Mouse (Mus musculus): ENCODE results near the gene Slc38a8. TPM values are rescaled to one million over a fixed set of nuclear protein-coding genes. Genes with fewer than 3 reads are reported as not detected.

The Slc38a8 gene
- polyA plus RNA-seq, 1 experiment from 2014 or later = 1.9 TPM

- 2% methylated on average over 49 of the region's 52 CpGs for WGBS
- Histone ChIP-seq H3K9me3 (no peaks in the 10 kb centered on the region), H3K27me3 (replicated peaks; ENCODE audit: low read depth, poor library complexity, severe bottlenecking) (peaks cover 71% of the 10 kb centered on the region), H3K36me3 (replicated peaks) (no peaks in the 10 kb centered on the region; the same call in 1 of the 2 replicates), H3K4me3 (peak within 1 kb of the TSS; percentile 78), H3K4me1 (peaks cover 29% of the 10 kb centered on the region), H3K27ac (replicated peaks) (peak within 1 kb of the TSS; percentile 92)
- peak; percentile 94 for DNase-seq (ENCODE audit: low spot score)
Observed at GRCm38 (mm10) chr8:119446211-119446989, 55.1 kb downstream of the Slc38a8 start, which contains the start of gene Necab2. TSS of gene Necab2 (plus strand) at chr8:119446719.

DNA sequence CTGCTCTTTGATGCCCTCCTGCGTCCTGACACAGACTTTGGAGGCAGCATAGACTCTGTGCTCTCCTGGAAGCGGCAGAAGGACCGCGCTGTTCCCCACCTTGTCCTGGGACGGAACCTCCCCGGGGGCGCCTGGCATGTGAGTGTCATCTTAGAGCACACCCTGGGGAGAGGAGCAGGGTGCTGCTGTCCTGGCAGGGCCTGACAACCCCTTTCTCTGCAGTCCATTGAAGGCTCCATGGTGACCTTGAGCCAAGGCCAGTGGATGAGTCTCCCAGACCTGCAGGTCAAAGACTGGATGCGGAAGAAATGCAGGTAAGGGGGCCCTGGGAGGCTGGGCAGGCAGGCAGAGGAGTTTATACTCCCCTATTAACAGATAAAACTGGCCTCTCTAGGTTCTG lies 58.5 kb downstream of the Slc38a8 start:
- peaks cover 54% of the 10 kb centered on the region for H3K4me1 ChIP-seq
- DNase-seq (ENCODE audit: low spot score) = no peak
- WGBS = 93% methylated on average over 8 of the region's 8 CpGs
- H3K9me3 ChIP-seq = no peaks in the 10 kb centered on the region
- H3K4me3 ChIP-seq = no peak overlapping the region
- H3K27ac ChIP-seq (replicated peaks) = no peak overlapping the region
- peaks cover 53% of the 10 kb centered on the region for H3K27me3 ChIP-seq (replicated peaks; ENCODE audit: low read depth, poor library complexity, severe bottlenecking)
- H3K36me3 ChIP-seq (replicated peaks) = no peaks in the 10 kb centered on the region

- Histone ChIP-seq H3K27ac (replicated peaks) (no peak overlapping the region), H3K36me3 (replicated peaks) (no peaks in the 10 kb centered on the region), H3K4me3 (no peak overlapping the region), H3K9me3 (no peaks in the 10 kb centered on the region), H3K4me1 (peaks cover 52% of the 10 kb centered on the region), H3K27me3 (replicated peaks; ENCODE audit: low read depth, poor library complexity, severe bottlenecking) (peaks cover 44% of the 10 kb centered on the region)
- 72% methylated on average over 5 of the region's 5 CpGs for WGBS
- no peak for DNase-seq (ENCODE audit: low spot score)
Observed at GRCm38 (mm10) chr8:119442013-119442412, 59.5 kb downstream of the Slc38a8 start.

DNA sequence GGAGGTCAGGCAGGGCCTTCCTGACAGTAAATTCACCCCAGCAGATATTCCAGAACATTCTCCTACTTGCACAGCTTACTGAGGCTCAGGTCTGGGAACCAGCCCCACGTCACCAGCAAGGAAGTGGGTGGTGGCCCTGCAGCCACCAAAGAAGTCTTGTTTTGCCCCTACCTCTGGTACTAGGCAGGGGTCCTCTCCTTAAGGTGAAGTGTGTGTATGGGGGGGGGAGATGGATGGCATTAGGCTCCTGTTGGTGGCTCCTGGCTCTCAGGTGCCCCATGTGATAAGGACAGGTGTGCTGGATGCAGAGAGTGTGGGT lies 60.6 kb downstream of the Slc38a8 start:
- no peaks in the 10 kb centered on the region for H3K36me3 ChIP-seq (replicated peaks)
- peak overlapping the region; percentile 37; the same call in 1 of the 2 replicates for H3K4me3 ChIP-seq
- 53% methylated on average over 1 of the region's 1 CpGs for WGBS
- DNase-seq (ENCODE audit: low spot score) = no peak
- H3K9me3 ChIP-seq = no peaks in the 10 kb centered on the region
- H3K27me3 ChIP-seq (replicated peaks; ENCODE audit: low read depth, poor library complexity, severe bottlenecking) = peaks cover 45% of the 10 kb centered on the region
- 0 out of 2 replicates have a peak overlapping the region, but pooled peaks have one; percentile 21 for H3K27ac ChIP-seq (replicated peaks)
- H3K4me1 ChIP-seq = peaks cover 53% of the 10 kb centered on the region

GRCm38 (mm10) chr8:119440250-119440951 lies 61.1 kb downstream of the Slc38a8 start:
- peaks cover 40% of the 10 kb centered on the region for H3K27me3 ChIP-seq (replicated peaks; ENCODE audit: low read depth, poor library complexity, severe bottlenecking)
- DNase-seq (ENCODE audit: low spot score) = peak; percentile 85
- no peaks in the 10 kb centered on the region for H3K9me3 ChIP-seq
- no peaks in the 10 kb centered on the region for H3K36me3 ChIP-seq (replicated peaks)
- peaks cover 49% of the 10 kb centered on the region for H3K4me1 ChIP-seq
- H3K4me3 ChIP-seq = peak overlapping the region; percentile 37
- 12% methylated on average over 16 of the region's 16 CpGs for WGBS
- H3K27ac ChIP-seq (replicated peaks) = peak overlapping the region; percentile 62

- no peak for DNase-seq (ENCODE audit: low spot score)
- Histone ChIP-seq H3K27ac (replicated peaks) (no peak overlapping the region; the same call in 1 of the 2 replicates), H3K4me1 (peaks cover 49% of the 10 kb centered on the region), H3K9me3 (no peaks in the 10 kb centered on the region), H3K36me3 (replicated peaks) (no peaks in the 10 kb centered on the region), H3K4me3 (0 out of 2 replicates have a peak overlapping the region, but pooled peaks have one; percentile 37), H3K27me3 (replicated peaks; ENCODE audit: low read depth, poor library complexity, severe bottlenecking) (peaks cover 34% of the 10 kb centered on the region)
- WGBS = 55% methylated on average over 7 of the region's 7 CpGs
Observed at GRCm38 (mm10) chr8:119439893-119440249, 61.6 kb downstream of the Slc38a8 start.

GRCm38 (mm10) chr8:119439424-119439823 lies 62.1 kb downstream of the Slc38a8 start:
- Histone ChIP-seq H3K9me3 (no peaks in the 10 kb centered on the region), H3K27me3 (replicated peaks; ENCODE audit: low read depth, poor library complexity, severe bottlenecking) (peaks cover 30% of the 10 kb centered on the region), H3K4me3 (no peak overlapping the region), H3K27ac (replicated peaks) (peak overlapping the region; percentile 35), H3K36me3 (replicated peaks) (no peaks in the 10 kb centered on the region), H3K4me1 (peaks cover 49% of the 10 kb centered on the region)
- DNase-seq (ENCODE audit: low spot score) = no peak
- WGBS = 91% methylated on average over 2 of the region's 2 CpGs

DNA sequence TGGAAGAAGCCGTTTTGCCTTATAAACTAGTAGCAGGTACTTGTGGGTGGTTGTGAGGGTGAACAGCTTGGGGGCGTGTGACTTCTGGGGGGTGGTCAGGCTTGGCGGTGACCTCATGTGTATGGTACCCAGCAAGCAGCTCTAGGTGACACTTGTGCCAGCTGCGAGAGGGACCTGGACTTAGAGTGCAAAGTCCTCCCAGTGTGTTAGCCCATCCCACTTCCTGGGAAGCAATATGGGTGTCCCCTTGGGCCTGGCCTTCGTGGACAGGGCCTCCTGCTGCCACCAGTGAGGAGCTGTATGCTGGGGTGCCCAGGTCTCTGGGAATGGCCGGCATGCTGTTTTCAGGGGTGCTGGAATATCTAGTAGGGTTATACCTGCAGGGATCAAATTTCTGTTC lies 62.6 kb downstream of the Slc38a8 start:
- Histone ChIP-seq H3K36me3 (replicated peaks) (no peaks in the 10 kb centered on the region), H3K27ac (replicated peaks) (no peak overlapping the region), H3K9me3 (no peaks in the 10 kb centered on the region), H3K4me1 (peaks cover 49% of the 10 kb centered on the region), H3K4me3 (no peak overlapping the region), H3K27me3 (replicated peaks; ENCODE audit: low read depth, poor library complexity, severe bottlenecking) (peaks cover 29% of the 10 kb centered on the region)
- WGBS = 79% methylated on average over 6 of the region's 6 CpGs
- no peak for DNase-seq (ENCODE audit: low spot score)

GRCm38 (mm10) chr8:119437506-119437905 lies 64.0 kb downstream of the Slc38a8 start:
- Histone ChIP-seq H3K9me3 (no peaks in the 10 kb centered on the region), H3K4me3 (no peak overlapping the region), H3K4me1 (peaks cover 54% of the 10 kb centered on the region), H3K27me3 (replicated peaks; ENCODE audit: low read depth, poor library complexity, severe bottlenecking) (peaks cover 23% of the 10 kb centered on the region), H3K36me3 (replicated peaks) (no peaks in the 10 kb centered on the region), H3K27ac (replicated peaks) (no peak overlapping the region)
- no peak for DNase-seq (ENCODE audit: low spot score)
- 78% methylated on average over 11 of the region's 11 CpGs for WGBS

DNA sequence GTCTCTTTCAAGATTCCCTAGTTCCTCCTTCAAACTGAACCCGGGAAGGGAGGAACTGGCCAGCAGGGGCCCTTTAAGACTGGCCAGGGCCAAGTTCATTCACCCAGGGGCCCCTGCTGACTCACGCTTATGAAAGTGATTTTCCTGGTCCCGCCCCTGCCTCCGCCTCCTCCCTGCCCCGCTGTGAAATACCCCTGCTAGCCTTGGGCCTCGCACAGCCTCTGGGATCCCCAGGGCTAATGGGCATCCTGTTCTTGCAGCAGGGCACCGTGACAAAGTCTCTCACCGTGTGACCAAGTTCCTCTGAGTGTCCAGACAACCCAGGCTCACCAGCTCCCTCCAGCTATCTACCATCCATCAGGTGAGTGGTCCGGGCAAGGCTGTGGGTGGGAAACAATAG lies 64.6 kb downstream of the Slc38a8 start:
- Histone ChIP-seq H3K27me3 (replicated peaks; ENCODE audit: low read depth, poor library complexity, severe bottlenecking) (peaks cover 17% of the 10 kb centered on the region), H3K4me1 (peaks cover 59% of the 10 kb centered on the region), H3K4me3 (no peak overlapping the region), H3K9me3 (no peaks in the 10 kb centered on the region), H3K36me3 (replicated peaks) (no peaks in the 10 kb centered on the region), H3K27ac (replicated peaks) (peak overlapping the region; percentile 31; the same call in 1 of the 2 replicates)
- peak; percentile 40 for DNase-seq (ENCODE audit: low spot score)
- 24% methylated on average over 9 of the region's 9 CpGs for WGBS

- no peaks in the 10 kb centered on the region for H3K36me3 ChIP-seq (replicated peaks)
- peaks cover 11% of the 10 kb centered on the region for H3K27me3 ChIP-seq (replicated peaks; ENCODE audit: low read depth, poor library complexity, severe bottlenecking)
- WGBS = 88% methylated on average over 10 of the region's 10 CpGs
- no peak overlapping the region for H3K4me3 ChIP-seq
- H3K4me1 ChIP-seq = peaks cover 59% of the 10 kb centered on the region
- no peak overlapping the region for H3K27ac ChIP-seq (replicated peaks)
- H3K9me3 ChIP-seq = no peaks in the 10 kb centered on the region
- no peak for DNase-seq (ENCODE audit: low spot score)
Observed at GRCm38 (mm10) chr8:119436331-119436730, 65.2 kb downstream of the Slc38a8 start.

- Histone ChIP-seq H3K9me3 (no peaks in the 10 kb centered on the region), H3K4me1 (peaks cover 55% of the 10 kb centered on the region), H3K36me3 (replicated peaks) (no peaks in the 10 kb centered on the region), H3K4me3 (no peak overlapping the region), H3K27ac (replicated peaks) (no peak overlapping the region), H3K27me3 (replicated peaks; ENCODE audit: low read depth, poor library complexity, severe bottlenecking) (peaks cover 6% of the 10 kb centered on the region; the same call in 1 of the 2 replicates)
- WGBS = 83% methylated on average over 7 of the region's 7 CpGs
- DNase-seq (ENCODE audit: low spot score) = no peak
Observed at GRCm38 (mm10) chr8:119435527-119435926, 66.0 kb downstream of the Slc38a8 start.

- DNase-seq (ENCODE audit: low spot score) = no peak
- H3K4me3 ChIP-seq = no peak overlapping the region
- H3K27me3 ChIP-seq (replicated peaks; ENCODE audit: low read depth, poor library complexity, severe bottlenecking) = peaks cover 6% of the 10 kb centered on the region; the same call in 1 of the 2 replicates
- peaks cover 51% of the 10 kb centered on the region for H3K4me1 ChIP-seq
- H3K9me3 ChIP-seq = no peaks in the 10 kb centered on the region
- H3K36me3 ChIP-seq (replicated peaks) = no peaks in the 10 kb centered on the region
- H3K27ac ChIP-seq (replicated peaks) = no peak overlapping the region
- 81% methylated on average over 6 of the region's 6 CpGs for WGBS
Observed at GRCm38 (mm10) chr8:119434569-119434968, 66.9 kb downstream of the Slc38a8 start.
